Mouse (Mus musculus) cerebellum, adult 8-10 months (tissue): Measurements from ENCODE around the gene Zscan4-ps3.
"Not testable (repeated sequence)": the region's sequence is repeated elsewhere in the genome, so short reads cannot be mapped to it uniquely, and the experiment has no call there.

ENCODE experiments used
- DNase-seq: peaks from one replicate; pipeline ENCODE4 v3.0.0; 2022

Zscan4-ps3 gene

DNA sequence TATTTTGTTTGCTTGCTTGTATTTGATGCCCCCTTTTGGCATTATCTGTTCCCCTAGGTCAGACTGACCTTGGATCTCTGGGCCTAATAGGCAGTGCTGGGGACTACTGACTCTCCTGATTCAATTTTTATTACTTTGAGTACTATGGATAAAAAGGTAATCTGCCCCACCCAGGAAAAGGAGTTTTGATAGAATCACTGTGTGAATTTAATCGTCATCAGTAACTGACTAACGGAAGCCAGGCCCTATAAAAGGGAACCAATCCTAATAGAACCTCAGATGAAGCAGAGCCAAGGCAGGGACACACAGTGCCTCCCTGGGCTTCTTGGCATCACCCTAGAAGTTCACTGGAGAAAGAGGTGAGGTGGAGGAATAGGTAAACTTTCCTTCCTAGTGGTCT, at the start of gene Zscan4-ps3:
Gene Zscan4-ps3 (plus strand): TSS at position 301 of the 400 bp plus-strand sequence.
- not testable (repeated sequence) for DNase-seq

- not testable (repeated sequence) for DNase-seq
Observed at GRCm38 (mm10) chr7:11617082-11617481, 8.0 kb downstream of the Zscan4-ps3 start.
